Mouse (Mus musculus): ENCODE data around the gene Trcg1.

The Trcg1 gene

GRCm38 (mm10) chr9:57287183-57287582 is 50.8 kb downstream of the Trcg1 start:
- in situ Hi-C loops (cut with MboI, MseI) = no loop called here

GRCm38 (mm10) chr9:57294905-57295304 is 58.5 kb downstream of the Trcg1 start:
- in situ Hi-C loops (cut with MboI, MseI) = no loop called here

DNA sequence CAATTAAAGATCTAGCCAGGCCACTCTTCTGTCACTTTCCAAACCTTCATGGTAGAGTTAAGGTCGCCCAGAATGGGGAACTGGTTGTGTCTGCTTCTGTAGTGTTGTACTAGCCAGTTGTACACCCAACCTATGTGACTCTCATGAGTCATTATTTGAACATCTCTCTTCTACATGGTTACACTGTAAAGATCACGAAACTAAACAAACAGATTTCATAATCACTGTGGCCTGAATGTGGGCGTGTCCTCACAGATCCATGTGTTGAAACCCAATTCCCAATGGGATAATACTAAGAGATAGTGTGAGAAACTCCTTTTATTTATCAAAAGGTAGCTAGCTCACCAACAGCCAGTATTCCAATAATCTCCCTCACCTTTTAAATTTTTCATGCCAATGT is 59.3 kb downstream of the Trcg1 start:
- in situ Hi-C loops (cut with MboI, MseI) = no loop called here

DNA sequence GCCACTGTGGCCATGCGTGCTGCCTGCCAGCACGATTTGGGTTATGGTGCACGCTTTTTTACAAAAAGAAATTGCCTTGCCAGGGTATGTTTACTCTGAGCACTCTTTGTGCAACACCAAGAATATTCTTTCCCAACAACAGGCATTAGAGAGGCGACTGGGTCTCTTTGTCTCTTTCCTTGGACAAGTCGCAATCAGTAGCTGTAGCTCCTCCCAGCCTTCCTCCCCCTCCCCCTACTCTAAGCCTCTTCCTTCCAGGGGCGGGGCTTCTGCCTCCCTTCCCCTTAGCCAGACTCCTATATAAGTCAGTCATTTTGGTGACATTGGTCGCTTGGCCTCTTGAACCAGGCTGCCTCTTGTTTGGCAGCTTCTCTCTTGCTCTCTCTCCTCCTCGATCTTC is 59.9 kb downstream of the Trcg1 start:
- in situ Hi-C loops (cut with MboI, MseI) = no loop called here

DNA sequence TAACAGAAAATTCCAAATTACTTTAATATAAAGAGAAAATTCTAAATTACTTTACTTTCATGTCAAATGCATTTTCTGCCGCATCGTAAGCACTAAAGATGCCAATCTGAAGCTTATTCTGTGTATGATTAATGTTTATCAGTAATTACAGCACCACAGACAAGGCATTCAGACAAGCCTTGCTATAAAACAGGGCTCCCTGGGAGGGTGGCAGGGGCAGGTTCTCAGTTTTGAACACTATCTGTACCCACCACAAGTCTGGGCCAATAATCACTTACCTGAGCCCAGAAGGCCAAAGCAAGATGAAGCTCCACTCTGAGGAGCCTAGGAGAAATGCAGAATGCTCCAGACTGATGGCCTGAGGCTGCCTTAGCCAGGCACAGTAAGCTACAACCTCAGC is 61.6 kb downstream of the Trcg1 start:
- in situ Hi-C loops (cut with MboI, MseI) = no loop called here
